Mouse (Mus musculus) cerebellum, adult 2 months (tissue): ENCODE results near the gene E2f8.

Source experiments
- CTCF ChIP-seq: fragments of 200-500 bp; IDR thresholded peaks from 2 replicates; pipeline ENCODE4 v1.5.1; 2011; ENCODE audit warnings: low read depth, mild to moderate bottlenecking, control low read depth, low read length, moderate library complexity, borderline replicate concordance; ENCODE audit not compliant: insufficient read depth
- POLR2A ChIP-seq: fragments of 200-500 bp; IDR thresholded peaks from 2 replicates; pipeline ENCODE4 v1.6.1; 2011; ENCODE audit warnings: low read length, control low read depth, borderline replicate concordance; ENCODE audit not compliant: insufficient read depth

DNA sequence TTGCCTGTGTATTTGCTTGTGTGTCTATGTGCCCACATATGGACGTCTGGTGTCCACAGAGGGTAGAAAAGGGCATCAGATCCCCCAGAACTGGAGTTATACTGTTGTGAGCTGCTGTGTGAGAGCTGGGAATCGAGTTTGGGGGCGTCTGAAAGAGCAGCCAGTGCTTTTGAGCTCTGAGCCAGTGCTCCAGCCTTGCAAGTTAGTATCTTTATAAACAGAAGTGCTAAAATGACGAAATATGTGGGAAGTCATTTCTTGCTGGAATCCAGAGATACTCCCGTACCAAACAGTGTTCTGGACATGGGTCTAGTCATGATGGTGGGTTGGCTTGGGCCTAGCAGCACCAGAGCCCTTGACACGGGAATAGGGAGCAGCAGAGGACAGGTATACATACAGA is 13.4 kb upstream of the E2f8 start:
- TF ChIP-seq CTCF (no peak), POLR2A (no peak)
